35 mouse cellular contexts compared by ENCODE assay signal in genomic region chr14:46928556-46928955, GRCm38 (mm10). TPM values are rescaled to one million over a fixed set of nuclear protein-coding genes. Genes with fewer than 3 reads are reported as not detected.
"Had no signal": no experiment of that assay in that cellular context is flagged by ENCODE, and none has a peak within 500 bp of the region (broad histone marks: within the 10 kb centered on the region; RNA-seq: fewer than 3 reads in every experiment).

No protein-coding gene starts in this region.

- DNase-seq: left cerebral cortex, postnatal 4 days; liver; liver, embryonic 13.5 days; liver, postnatal 0 days; lung, adult 18-20 months; lung, adult 2 months; lung, embryonic 14.5 days; lung, postnatal 10 days; lung, postnatal 14 days; lung, postnatal 36 days; lung, postnatal 4 days; midbrain, embryonic 14.5 days had no signal

- H3K4me3 ChIP-seq: left cerebral cortex, adult 2 months; limb, embryonic 10.5 days; limb, embryonic 12.5 days; limb, embryonic 13.5 days; limb, embryonic 15.5 days; liver, embryonic 12.5 days; liver, embryonic 13.5 days; liver, embryonic 15.5 days; lung, embryonic 15.5 days; megakaryocyte, embryonic 14.5 days; midbrain, embryonic 10.5 days; midbrain, embryonic 12.5 days; midbrain, embryonic 13.5 days; midbrain, embryonic 15.5 days; myocyte; neural tube, embryonic 12.5 days had no signal

- H3K36me3 ChIP-seq: limb, embryonic 10.5 days; limb, embryonic 12.5 days; liver, embryonic 12.5 days; liver, embryonic 13.5 days; liver, embryonic 15.5 days; lung, embryonic 15.5 days; midbrain, embryonic 10.5 days; midbrain, embryonic 12.5 days; midbrain, embryonic 13.5 days; midbrain, embryonic 15.5 days; neural tube, embryonic 12.5 days had no signal

- H3K27ac ChIP-seq: left cerebral cortex, adult 2 months; limb, embryonic 10.5 days; limb, embryonic 12.5 days; limb, embryonic 13.5 days; limb, embryonic 15.5 days; liver, embryonic 12.5 days; liver, embryonic 13.5 days; liver, embryonic 14.5 days; liver, embryonic 15.5 days; lung, embryonic 15.5 days; macrophage; midbrain, embryonic 10.5 days; midbrain, embryonic 12.5 days; midbrain, embryonic 13.5 days; midbrain, embryonic 15.5 days; neural tube, embryonic 12.5 days had no signal

- H3K4me1 ChIP-seq: limb, embryonic 10.5 days; limb, embryonic 12.5 days; liver, embryonic 12.5 days; liver, embryonic 13.5 days; liver, embryonic 15.5 days; midbrain, embryonic 12.5 days; midbrain, embryonic 13.5 days; midbrain, embryonic 15.5 days; neural tube, embryonic 12.5 days had no signal

- H3K9me3 ChIP-seq: limb, embryonic 10.5 days; limb, embryonic 12.5 days; limb, embryonic 13.5 days; limb, embryonic 15.5 days; liver, embryonic 12.5 days; liver, embryonic 13.5 days; liver, embryonic 15.5 days; lung, embryonic 15.5 days; megakaryocyte, embryonic 14.5 days; midbrain, embryonic 10.5 days; midbrain, embryonic 12.5 days; midbrain, embryonic 13.5 days; midbrain, embryonic 15.5 days; neural tube, embryonic 12.5 days had no signal

- H3K9ac ChIP-seq: limb, embryonic 12.5 days; limb, embryonic 13.5 days; limb, embryonic 15.5 days; liver, embryonic 12.5 days; liver, embryonic 13.5 days; liver, embryonic 14.5 days; liver, embryonic 15.5 days; liver, postnatal 0 days; lung, embryonic 14.5 days; lung, embryonic 15.5 days; midbrain, embryonic 12.5 days; midbrain, embryonic 13.5 days; midbrain, embryonic 15.5 days; neural tube, embryonic 12.5 days had no signal

- ATAC-seq: liver, embryonic 12.5 days; liver, postnatal 0 days; lung, postnatal 0 days; midbrain, embryonic 13.5 days; midbrain, embryonic 15.5 days; midbrain, embryonic 16.5 days had no signal

- H3K27me3 ChIP-seq: limb, embryonic 12.5 days; limb, embryonic 13.5 days; limb, embryonic 15.5 days; liver, embryonic 13.5 days; liver, embryonic 15.5 days; lung, embryonic 15.5 days; midbrain, embryonic 12.5 days; midbrain, embryonic 13.5 days; midbrain, embryonic 15.5 days; neural tube, embryonic 12.5 days had no signal

- H3K4me2 ChIP-seq: limb, embryonic 12.5 days; limb, embryonic 13.5 days; limb, embryonic 15.5 days; liver, embryonic 11.5 days; liver, embryonic 12.5 days; liver, embryonic 13.5 days; liver, embryonic 15.5 days; lung, embryonic 14.5 days; lung, embryonic 15.5 days; midbrain, embryonic 12.5 days; midbrain, embryonic 13.5 days; midbrain, embryonic 15.5 days; neural tube, embryonic 12.5 days had no signal

RNA-seq across cellular contexts. Expression of gene Samd4, which starts 45.9 kb away (rescaled TPM):
- total RNA-seq: megakaryocyte progenitor cell, adult 5-6 weeks; megakaryocyte, adult 5-6 weeks; monocyte, adult 5-6 weeks had no signal
